Mouse (Mus musculus): ENCODE data around the gene Adra1d.
A peak's percentile ranks its signal among the peaks of the same experiment; 100 is the strongest.

Adra1d gene

DNA sequence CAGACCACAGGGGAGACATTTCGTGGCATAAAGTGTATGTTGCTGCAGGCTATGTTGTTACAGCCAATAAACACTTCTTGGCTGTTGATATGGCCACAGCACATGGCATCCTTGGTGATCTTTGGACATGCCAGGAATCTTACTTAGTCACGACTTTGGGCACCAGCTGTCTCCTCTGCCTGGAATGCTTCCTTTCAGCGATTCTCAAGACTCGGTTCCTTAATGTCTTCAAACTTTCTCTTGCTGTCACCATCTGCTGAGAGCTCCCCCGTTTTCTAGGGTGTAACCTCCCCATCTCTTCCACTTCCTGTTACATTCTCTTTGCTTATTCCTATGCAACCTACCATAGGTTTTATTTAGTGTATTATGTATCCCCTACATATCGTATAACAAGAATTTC lies 22.3 kb downstream of the Adra1d start:
- ATAC-seq (ENCODE audit: low TSS enrichment): peak; percentile 45

DNA sequence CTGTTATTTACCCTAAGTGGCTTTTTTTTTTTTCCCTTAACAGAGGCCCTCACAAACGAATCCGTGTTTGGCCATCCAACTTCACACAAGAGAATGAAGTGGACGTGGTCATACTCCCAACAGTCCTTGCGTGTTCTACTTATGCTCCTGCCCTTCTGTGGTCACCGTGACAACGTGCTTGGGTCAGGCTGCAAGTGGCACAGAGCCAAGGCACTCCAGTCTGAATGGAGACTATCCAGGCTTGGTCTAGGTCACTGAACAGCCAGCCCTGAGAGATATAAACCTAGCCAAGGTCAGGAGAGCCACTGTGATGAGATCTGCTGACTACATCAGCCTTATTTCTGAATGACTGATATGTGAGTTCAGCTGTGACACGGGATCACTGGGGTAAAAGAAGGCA lies 23.7 kb downstream of the Adra1d start:
- no peak for ATAC-seq (ENCODE audit: low TSS enrichment)

DNA sequence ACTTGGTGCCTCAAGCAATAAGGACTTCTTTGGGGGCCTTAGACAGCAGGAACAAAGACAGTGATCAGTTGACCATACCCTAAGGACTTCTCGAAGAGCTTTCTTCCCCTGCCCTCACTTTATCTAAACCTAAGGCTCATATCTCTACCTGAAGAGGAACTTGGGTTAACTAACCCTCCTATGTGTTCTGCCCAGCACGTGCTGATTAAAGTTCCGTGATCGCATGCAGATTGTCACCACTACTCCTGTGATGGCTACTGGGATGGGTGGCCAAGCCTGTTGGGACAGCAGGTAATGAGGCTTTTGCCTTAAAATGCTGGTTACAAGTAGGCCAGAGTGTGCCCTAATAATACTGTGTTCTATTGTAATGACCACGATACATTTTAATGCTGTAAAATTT lies 26.9 kb downstream of the Adra1d start:
- ATAC-seq (ENCODE audit: low TSS enrichment): no peak

DNA sequence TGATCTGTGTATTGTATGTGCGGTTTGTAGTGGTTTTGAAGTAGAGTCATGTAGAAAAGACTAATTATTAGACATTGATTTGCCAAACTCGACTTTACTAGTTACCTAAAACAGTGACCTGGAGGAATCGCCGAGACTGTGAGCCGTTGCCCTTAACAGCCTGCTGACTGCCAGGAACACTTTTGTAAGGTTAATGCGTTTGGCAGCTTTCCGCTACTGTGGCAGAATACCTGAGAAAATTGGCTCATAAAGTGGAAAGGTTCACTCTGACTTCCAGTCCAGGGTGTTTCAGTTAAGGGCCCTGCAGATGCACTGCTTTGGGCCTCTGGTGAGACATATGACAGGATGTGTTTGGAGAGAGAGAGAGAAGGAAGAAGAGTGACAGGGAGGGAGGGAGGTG lies 30.8 kb downstream of the Adra1d start:
- ATAC-seq (ENCODE audit: low TSS enrichment): no peak

DNA sequence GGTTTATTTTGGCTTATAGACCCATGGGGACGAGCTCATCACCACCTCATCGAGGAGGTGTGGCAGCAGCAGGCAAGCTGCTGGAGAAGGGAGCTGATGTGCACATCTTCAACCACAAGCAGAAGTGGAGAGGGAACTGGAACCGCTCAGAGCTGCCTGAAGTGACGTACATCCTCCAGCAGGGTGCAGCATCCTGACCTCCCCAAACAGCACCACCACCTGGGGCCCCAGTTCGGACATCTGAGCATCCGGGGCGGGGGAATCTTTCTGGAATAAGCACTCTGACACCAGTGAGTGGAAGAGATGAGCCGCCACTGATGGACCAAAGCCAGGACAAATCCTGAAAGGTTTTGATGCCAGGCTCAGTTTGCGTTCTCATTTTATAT lies 31.5 kb downstream of the Adra1d start:
- ATAC-seq (ENCODE audit: low TSS enrichment): peak; percentile 79

DNA sequence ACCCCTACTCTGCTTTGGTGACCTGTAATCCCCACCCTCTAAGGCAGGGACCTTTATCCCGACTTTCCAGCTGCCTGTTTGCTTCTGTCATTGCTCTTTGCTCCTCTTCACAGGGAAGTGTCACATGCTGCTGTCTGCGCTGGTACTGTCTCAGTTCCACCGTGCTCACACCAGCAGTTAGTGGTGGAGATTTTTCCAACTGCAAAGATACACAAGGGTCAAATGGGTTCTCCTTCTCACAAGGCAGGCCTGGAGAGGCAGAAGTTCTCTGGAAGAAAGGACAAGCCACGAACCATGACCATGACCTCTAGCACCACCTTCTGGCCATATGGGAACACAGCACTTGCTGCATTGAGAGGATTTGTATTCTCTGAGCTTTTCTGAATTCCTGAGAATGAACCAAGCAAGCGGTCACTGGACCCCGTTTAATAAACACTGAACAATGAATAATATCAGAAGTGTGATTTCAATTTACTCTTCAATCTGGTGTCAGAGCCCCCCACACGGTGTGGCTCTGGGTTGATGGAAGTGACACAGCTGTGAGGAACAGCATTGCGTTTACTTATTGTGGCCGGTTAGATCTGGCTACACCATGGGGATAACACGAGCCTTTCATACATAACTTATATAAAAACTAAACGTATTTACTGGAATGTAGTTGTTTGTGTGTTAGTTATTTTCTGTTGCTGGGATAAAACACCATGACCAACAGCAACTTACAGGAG lies 32.0 kb downstream of the Adra1d start:
- peak; percentile 59 for ATAC-seq (ENCODE audit: low TSS enrichment)

DNA sequence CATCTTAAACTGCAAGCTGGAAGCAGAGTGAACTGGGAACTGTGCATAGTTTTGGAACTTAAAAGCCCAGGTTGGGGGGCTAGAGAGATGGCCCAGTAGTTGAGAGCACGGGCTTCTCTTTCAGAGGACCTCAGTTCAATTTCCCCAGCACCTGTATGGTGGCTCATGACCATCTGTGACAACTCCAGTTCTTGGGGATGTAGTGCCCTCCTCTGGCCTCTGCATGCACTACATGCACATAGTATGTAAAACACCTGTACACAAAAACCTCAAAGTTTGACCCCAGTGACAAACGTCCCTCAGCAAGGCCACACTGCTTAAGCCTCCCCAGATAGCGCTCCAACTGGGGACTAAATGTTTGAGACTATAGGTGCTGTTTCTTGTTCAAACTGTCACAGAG lies 35.0 kb downstream of the Adra1d start:
- no peak for ATAC-seq (ENCODE audit: low TSS enrichment)

DNA sequence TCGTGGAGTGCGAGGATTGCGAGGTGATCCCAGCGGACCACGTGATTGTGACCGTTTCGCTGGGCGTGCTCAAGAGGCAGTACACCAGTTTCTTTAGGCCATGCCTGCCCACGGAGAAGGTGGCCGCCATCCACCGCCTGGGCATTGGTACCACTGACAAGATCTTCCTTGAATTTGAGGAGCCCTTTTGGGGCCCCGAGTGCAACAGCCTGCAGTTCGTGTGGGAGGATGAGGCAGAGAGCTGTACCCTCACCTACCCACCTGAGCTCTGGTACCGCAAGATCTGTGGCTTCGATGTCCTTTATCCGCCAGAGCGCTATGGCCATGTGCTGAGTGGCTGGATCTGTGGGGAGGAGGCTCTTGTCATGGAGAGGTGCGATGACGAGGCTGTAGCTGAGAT lies 41.3 kb downstream of the Adra1d start:
- ATAC-seq (ENCODE audit: low TSS enrichment): no peak

DNA sequence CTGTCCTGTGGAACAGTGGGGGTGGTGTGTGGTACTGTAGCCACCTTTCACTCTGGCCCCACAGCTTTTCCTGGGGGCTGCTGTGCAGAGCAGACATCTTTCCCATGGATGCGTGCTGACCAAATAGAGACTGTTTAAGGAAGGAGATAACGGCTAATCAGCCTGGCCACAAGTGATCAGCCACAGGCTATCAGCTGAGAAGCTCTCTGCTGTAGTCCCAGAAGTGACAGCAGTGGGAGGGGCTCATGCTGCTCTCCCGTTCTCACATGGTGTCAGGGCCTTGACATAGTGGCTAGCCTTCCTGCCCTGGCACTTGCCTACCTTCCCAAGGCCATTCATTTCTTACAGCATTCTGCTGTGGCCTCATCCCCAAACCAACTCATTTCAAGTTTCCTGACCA lies 43.3 kb downstream of the Adra1d start:
- no peak for ATAC-seq (ENCODE audit: low TSS enrichment)

DNA sequence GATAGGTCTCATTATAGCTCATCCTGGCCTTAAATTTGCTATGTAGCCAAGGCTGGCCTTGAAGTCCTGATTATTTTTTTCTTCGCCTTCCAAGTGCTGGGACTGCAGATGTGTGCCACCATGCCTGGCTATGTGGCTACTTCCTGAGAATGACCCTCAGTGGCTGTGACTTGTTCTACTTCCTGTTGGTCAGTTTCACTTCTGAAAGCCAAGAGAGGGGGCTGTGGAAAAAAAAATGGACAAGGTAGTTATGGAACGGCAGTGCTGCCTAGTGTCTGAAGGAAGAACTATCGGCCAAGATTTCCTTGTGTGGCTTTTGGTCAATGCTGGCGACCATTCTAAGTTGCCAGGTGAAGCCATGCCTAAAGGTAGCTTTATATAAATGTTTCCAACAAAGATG lies 44.5 kb downstream of the Adra1d start:
- no peak for ATAC-seq (ENCODE audit: low TSS enrichment)

DNA sequence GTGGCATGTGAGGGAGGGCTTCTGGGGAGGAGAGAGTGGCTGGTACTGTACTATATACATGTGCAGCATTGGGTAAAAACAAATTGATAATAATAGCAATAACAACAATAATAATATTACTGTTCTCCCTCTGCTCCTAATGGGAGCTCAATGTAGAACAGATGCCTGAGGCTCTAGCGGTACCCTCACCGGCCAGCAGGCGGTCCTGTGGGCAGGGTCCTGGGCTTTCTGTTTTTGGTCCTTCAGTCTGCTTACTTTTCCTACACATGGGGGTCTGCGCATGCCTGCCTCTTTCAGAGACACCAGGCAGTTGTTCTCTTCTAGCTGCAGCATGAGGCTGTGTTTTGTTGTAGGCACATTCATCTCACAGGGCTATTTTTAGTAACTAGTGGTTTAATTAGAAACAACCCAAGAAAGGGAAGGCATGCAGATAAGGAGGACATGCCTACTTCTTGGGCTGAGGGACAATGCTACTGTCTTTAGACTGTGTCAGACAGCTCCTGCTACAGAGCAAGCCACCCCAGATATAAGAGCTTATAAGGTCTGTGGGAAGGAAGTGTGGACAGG lies 47.9 kb downstream of the Adra1d start:
- ATAC-seq (ENCODE audit: low TSS enrichment): peak; percentile 53

DNA sequence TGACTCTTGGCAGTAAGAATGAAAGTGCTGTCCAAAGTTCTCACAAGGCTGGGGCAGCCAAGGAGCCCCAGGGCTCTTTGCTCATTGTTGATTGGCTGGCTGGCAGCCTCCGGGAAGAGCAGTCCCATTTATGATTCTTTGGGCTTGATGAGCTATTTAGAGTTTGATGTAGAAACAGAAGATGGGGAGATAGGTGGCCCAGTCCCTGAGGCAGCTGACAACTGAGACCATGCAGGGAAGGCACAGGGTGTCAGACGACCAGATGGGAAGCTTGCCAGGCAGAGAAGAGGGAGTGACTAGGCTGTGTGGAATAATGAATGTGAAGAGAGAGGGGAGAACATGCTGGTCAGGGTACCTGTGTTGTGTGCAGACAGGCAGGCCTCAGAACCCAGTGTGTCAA lies 48.6 kb downstream of the Adra1d start:
- ATAC-seq (ENCODE audit: low TSS enrichment): no peak

DNA sequence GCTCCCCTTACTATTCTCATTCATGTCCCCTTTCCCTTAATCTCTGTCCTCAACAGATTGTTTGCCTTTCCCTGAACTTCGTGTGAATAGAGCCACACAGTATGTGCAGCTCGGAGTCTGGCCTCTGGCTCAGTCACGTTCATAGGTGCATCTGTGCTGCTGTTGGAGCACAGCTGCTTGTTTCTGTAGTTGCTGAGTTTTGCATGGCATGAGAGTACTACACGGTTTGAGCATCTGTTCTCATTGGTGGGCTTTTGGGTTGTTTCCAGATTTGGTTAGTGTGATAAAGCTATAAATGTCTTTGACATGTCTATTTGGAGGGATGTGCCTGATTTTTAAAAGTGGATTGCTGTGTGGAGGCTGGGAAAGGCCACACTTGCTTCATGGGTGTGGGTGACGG lies 51.6 kb downstream of the Adra1d start:
- ATAC-seq (ENCODE audit: low TSS enrichment): no peak

DNA sequence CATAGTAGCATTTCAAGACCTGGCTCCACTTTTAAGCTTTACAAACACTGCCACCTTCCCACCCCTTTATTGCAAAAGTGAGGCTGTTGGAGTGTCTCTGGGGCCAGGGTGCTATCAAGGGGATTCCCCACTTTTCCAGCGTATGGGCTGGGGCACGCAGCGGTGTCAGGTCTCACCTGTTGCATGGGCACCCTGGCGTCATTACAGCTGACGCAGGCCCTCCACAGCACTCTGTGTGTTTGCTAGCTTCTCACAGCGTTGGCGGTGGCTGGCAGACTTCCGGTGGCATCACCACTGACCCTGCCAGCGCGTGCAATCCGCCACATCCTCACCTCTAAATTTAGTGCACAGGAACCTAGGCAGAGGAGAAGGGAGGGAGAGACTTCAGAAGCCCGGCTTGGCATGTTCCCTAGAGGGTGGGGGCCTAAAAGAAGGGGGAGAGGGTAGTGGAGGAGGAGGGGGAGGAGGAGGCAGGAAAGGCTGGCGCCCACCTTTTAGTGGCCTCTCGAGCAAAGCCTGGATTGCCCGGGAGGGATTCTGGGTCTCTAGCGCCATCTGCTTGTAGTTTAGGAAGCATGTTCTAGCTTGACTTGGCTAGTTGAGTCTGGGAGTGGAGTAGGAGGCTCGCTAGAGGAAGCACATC lies 52.3 kb downstream of the Adra1d start:
- ATAC-seq (ENCODE audit: low TSS enrichment): peak; percentile 62

DNA sequence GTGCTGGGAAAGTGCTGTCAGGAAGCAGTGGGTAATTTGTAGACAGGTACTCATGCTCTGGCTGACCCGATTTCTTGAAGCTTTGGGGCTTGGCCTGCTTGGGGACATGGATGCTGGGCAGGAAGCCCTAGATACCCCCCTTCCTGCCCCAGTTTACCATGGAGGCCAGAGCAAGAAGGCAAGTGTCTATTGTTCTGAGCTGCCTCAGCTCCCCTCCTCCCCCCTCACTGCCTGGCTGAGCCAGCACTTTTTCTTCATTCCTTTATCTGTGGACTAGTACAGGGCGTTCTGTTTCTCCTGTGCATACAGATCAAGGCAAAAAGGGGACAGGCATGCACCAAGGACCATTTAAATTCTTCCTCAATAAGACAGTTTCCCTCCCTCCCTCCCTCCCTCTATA lies 53.6 kb downstream of the Adra1d start:
- peak; percentile 13; the same call in 1 of the 2 replicates for ATAC-seq (ENCODE audit: low TSS enrichment)

DNA sequence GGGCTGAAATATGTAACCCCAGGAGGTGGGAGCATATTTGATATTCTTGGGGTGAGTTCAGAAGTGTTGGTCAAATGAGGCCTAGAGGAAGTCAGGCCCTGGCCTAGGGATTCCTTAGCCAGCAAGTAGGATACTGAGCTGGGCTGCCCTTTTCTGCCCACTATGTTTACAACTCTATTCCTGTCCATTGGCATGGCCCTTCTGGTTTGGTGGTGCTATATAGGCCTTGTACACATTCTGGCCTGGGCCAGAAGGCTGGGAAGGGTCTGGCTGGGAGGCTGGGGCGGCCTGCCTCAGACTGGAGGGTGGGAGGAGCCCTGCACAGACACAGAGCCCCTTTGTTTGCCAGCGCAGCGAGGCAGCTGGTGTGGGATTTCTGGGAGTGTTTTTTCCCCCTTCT lies 55.7 kb downstream of the Adra1d start:
- no peak for ATAC-seq (ENCODE audit: low TSS enrichment)

DNA sequence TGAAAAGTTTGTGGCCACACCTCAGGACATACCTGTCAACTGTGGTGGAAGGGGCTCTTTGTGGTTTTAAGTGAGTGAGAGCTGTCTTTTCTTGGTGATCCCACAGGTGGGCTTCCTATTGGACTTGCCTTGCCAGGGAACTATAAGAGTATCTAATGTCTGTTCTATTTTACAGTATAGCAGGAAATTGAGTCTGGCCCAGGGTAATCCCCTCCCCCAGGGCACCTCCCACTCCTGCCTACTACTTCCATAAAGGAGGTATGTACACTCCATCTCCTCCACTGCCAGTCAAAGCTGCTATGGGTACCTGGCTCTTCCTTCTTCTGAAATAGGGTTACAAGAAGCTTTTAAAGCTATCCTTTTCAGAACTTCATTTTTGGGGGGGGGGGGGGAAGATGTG lies 56.7 kb downstream of the Adra1d start:
- no peak for ATAC-seq (ENCODE audit: low TSS enrichment)

DNA sequence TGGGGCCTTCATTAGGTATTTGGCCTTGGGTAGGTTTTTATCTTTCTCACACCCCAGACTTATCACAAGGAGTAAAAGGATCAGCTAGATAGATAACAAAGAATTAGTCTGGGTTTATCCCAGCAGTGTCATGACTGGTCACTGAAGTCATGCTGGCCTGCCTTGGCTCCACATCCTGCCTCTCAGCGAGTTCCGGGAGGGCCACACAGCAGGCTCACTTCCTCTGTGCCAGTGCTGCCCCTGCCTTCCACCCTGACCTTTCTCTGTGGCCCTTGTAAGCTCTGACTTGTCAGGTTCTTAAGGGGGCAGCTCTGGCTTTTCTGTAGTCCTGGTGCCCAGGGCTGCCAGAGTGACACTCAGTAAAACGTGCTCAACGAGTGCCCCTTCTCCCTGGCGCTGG lies 59.5 kb downstream of the Adra1d start:
- no peak for ATAC-seq (ENCODE audit: low TSS enrichment)

DNA sequence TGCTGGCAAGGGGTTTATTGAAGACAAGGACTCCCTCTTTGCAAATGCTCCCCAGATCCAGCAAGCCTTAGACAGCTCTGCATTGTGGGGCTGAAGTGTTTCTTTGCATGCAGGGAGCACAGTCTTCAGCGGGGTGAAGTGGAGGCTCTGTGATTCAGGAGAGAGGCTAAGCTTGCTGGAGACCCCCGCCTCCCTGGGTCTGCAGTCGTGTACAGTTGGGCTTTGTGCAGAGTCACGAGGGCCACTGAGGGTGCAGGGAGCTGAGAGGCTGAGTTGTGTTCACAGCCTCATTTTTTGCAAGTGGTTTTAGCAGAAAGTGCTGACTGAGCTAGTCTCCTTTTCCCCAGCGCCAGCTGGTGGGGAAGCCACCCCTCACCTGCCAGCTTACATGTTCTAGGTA lies 60.2 kb downstream of the Adra1d start:
- peak; percentile 42; the same call in 1 of the 2 replicates for ATAC-seq (ENCODE audit: low TSS enrichment)

DNA sequence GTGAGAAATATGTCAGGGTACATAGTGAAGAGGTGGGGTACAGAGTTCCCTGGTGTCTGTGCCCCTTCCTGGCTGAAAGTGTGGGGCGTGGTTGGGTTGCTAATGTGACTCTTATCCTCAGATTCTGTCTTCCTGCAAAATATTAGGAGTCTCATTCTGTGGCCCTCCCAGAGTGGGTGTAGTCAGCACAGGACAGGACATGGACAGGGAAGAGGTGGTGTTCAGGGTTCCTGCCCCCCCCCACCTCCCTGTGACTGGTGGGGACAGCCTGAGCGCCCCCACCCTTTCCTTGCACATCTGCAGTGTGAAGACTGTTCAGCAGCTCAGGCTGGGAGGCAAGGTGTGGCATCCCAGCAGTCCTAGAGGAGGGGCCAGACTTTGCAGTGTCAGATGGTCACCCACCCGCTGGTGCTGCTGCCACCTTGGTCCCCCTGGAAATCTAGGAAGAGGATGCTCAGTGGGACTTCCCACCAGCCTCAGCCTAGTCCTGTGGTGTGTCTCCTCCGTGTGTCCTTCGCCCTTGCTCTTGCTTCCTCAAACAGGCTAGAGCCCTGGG lies 62.7 kb downstream of the Adra1d start:
- ATAC-seq (ENCODE audit: low TSS enrichment): no peak

DNA sequence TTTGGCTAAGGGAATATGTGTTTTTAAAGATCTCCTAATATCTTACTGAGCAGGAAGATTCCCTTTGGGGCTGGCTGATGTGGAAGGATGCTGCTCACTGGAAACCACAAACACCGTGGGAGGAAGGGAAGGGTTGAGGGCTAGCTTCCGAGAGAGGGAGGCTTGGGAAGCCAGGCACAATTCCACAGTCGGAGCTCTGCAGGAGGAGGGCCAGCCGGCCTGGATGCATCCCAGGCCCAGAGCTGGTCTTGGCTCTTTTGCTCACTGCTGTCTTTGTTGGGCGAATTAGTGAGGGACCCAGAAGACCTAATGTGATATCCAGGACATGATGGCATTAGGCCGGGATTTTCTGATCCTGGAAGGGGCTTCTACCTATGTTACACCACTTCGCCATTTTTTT lies 63.9 kb downstream of the Adra1d start:
- peak; percentile 41 for ATAC-seq (ENCODE audit: low TSS enrichment)

DNA sequence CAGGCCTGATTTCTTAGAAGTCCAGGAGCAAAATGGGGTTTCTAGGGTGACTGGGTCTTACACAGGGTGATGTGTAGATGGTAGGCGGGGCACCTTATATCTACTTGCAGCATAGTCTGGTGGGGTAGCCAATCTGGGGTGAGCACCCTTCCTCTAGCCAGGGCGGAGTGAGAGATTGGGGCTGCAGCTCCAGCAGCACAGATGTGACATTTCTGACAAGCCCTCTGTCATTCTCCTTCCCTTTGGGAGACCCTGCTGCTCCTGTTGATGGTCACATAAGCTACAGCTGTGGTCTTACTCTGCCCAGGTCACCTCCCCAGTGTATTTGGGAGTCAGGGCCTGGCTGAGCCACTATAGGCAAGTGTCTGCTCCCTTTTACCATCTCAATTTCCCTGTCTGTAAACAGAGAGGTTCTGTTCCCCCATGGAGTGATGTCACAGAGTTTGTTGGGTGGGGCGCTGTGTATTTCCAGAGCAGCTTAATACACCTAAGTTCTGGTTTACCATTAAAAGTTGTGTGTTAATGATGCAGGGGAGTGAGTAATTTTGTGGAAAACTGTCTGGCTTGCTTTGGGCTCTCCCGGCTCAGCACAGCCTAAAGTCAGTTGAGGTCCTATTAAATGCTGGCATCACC lies 64.7 kb downstream of the Adra1d start:
- no peak for ATAC-seq (ENCODE audit: low TSS enrichment)
